Mouse (Mus musculus) heart, embryonic 10.5 days (tissue): ENCODE data around the gene Gm20388. TPM values are rescaled to one million over a fixed set of nuclear protein-coding genes. Genes with fewer than 3 reads are reported as not detected.

Source experiments
- DNase-seq: peaks from one replicate; pipeline ENCODE4 v3.0.0-alpha.2; 2017; ENCODE audit warnings: low spot score
- H3K27ac ChIP-seq: fragments of 300-500 bp; sonication (generic); 2 replicates; pipeline ENCODE4 v1.5.1; 2016; ENCODE audit warnings: mild to moderate bottlenecking
- H3K27me3 ChIP-seq: fragments of 300-500 bp; sonication (generic); 2 replicates; pipeline ENCODE4 v1.6.1; 2016; ENCODE audit warnings: mild to moderate bottlenecking; ENCODE audit not compliant: poor library complexity, insufficient read depth, severe bottlenecking
- H3K36me3 ChIP-seq: fragments of 300-500 bp; sonication (generic); 2 replicates; pipeline ENCODE4 v1.6.1; 2016; ENCODE audit warnings: mild to moderate bottlenecking, moderate library complexity
- H3K4me1 ChIP-seq: fragments of 300-500 bp; sonication (generic); 2 replicates; pipeline ENCODE4 v1.6.1; 2016; ENCODE audit warnings: mild to moderate bottlenecking
- H3K4me3 ChIP-seq: fragments of 300-500 bp; sonication (generic); 2 replicates; pipeline ENCODE4 v1.5.1; 2016; ENCODE audit warnings: mild to moderate bottlenecking, moderate library complexity
- H3K9me3 ChIP-seq: fragments of 300-500 bp; sonication (generic); 2 replicates; pipeline ENCODE4 v1.6.1; 2016; ENCODE audit warnings: mild to moderate bottlenecking, moderate library complexity
- WGBS: fragments of 180-500 bp; shearing (Covaris S2); methylation state at CpG from one replicate; pipeline ENCODE4 v1.1.7; 2016; 5-methylcytosine and 5-hydroxymethylcytosine counted together
- polyA plus RNA-seq: library from polyadenylated mRNA; unstranded; fragments of >200 nt; fragmentation: Nextera tagmentation; extraction: Ambion mirVana; gene quantifications from 2 replicates; pipeline ENCODE4 v1.2.1, GENCODE M21; 2016

Gm20388 gene
- polyA plus RNA-seq, 1 experiment from 2014 or later = 4.5 TPM

DNA sequence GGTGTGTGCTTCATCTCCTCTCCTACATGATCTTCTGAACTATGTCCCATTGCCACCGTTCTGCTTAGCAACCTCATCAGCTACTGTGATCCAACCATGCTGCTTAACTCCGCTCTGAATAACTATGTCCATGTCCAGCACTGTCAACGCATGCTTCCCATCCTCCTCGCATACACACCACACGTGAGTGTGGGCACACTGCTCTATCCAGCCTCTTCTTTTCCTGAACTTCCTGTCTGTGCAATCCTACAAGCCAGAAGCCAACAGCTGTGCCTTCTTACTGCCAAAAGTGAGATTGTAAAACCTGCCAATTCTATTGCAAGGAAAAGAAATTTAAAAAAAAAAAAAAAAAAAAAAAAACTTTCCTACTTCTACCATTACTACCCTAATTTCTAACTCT, 3071.0 kb downstream of the Gm20388 start:
- Histone ChIP-seq H3K27ac (no peak overlapping the region), H3K4me3 (no peak overlapping the region), H3K9me3 (no peaks in the 10 kb centered on the region), H3K36me3 (no peaks in the 10 kb centered on the region), H3K4me1 (peaks cover 41% of the 10 kb centered on the region), H3K27me3 (no peaks in the 10 kb centered on the region)
- no peak for DNase-seq
- 84% methylated on average over 5 of the region's 5 CpGs for WGBS

DNA sequence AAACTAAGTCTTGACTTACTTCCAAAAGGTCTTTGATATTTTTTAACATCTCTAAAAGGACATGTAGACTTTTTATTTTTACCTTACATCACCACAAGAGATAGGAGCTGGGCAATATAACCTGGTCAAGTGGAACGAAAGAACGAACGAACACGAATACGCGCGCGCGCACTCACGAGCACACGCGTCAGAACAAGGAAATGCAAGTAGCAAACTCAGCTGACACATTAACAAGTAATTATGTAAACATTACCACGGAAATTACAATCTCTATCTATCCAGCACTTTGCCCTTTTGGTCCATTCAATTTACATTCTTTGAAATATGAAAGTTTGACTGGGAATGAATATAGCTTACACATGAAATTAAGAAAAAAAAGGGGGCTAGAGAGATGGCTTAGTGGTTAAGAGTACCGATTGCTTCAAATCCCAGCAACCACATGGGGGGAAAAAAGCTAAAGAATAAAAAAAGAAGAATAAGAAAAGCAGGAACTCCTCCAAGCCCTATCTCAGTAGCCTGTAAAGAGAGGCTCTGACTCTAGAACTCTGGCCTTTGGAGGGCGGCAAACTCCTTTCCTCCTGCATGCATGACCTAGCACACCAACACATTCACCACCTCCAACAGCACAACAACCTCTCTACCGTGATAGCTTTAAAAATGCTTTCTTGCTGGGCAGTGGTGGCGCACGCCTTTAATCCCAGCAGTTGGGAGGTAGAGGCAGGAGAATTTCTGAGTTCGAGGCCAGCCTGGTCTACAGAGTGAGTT, 3072.7 kb downstream of the Gm20388 start:
- Histone ChIP-seq H3K4me3 (no peak overlapping the region), H3K9me3 (no peaks in the 10 kb centered on the region), H3K27me3 (no peaks in the 10 kb centered on the region), H3K4me1 (peaks cover 56% of the 10 kb centered on the region), H3K36me3 (no peaks in the 10 kb centered on the region), H3K27ac (no peak overlapping the region)
- DNase-seq = no peak
- WGBS = 90% methylated on average over 19 of the region's 19 CpGs

DNA sequence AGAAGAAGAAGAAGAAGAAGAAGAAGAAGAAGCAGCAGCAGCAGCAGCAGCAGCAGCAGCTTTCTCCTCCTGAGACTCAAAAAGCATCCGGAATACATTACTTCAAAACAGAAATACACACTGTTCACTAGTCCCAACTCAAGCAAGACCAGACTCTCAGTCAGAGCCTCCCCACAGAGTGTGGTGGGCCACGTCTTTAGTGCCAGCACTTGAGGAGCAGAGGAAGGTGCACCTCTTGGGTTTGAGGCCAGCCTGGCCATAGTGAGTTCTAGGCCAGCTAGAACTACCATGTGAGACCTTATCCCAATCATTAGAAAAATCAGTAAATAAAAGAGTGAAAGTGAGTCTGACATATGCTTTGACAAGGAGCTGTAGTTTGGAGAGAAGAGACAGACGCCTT, 3073.5 kb downstream of the Gm20388 start:
- no peak overlapping the region for H3K4me3 ChIP-seq
- no peak for DNase-seq
- H3K27ac ChIP-seq = no peak overlapping the region
- H3K4me1 ChIP-seq = peaks cover 52% of the 10 kb centered on the region
- H3K27me3 ChIP-seq = no peaks in the 10 kb centered on the region
- H3K36me3 ChIP-seq = no peaks in the 10 kb centered on the region
- 89% methylated on average over 3 of the region's 3 CpGs for WGBS
- H3K9me3 ChIP-seq = no peaks in the 10 kb centered on the region

GRCm38 (mm10) chr8:122986501-122987184, 3076.0 kb downstream of the Gm20388 start:
- no peak for DNase-seq
- Histone ChIP-seq H3K4me3 (no peak overlapping the region), H3K27ac (no peak overlapping the region), H3K9me3 (no peaks in the 10 kb centered on the region), H3K4me1 (peaks cover 44% of the 10 kb centered on the region), H3K27me3 (no peaks in the 10 kb centered on the region), H3K36me3 (no peaks in the 10 kb centered on the region)
- WGBS = 85% methylated on average over 8 of the region's 8 CpGs

DNA sequence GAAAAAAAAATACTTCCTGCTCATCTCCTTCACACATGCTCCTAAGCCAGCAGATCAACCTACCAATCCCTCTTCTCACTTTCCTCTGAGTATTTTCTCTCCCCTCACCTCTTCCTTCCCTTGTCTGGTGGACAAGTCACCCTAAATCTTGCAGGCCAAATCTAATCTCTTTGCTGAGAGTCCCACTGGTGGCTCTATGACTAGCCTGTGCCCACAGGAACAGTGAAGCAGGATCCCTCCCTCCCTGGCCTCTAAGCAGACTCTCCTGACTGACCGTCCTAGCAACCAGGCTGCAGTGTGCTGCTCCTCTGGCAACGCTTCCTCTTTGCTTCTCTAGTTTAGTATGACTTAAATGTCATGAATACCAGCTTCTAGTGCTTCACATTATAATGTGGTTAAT, 3076.6 kb downstream of the Gm20388 start:
- Histone ChIP-seq H3K4me1 (peaks cover 51% of the 10 kb centered on the region), H3K27ac (no peak overlapping the region), H3K4me3 (no peak overlapping the region), H3K36me3 (no peaks in the 10 kb centered on the region), H3K9me3 (no peaks in the 10 kb centered on the region), H3K27me3 (no peaks in the 10 kb centered on the region)
- 40% methylated on average over 2 of the region's 2 CpGs for WGBS
- no peak for DNase-seq

DNA sequence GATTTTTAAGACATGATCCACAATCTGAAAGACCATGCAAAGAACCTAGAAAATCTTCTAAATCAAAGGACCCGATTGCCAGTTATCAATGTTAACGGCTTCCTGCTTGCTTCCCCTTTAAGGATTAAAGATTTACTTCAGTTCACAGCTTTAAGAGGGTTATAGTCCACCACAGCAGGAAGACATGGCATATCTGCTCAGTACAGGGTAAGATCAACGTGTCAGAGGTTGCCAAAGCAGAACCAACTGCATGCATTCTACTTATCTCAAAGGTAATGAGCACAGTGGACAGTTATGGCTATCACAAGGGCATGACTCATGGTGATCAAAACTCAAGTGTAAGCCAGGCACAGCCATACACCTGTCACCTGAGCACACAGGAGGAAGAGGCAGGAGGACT, 3078.3 kb downstream of the Gm20388 start:
- Histone ChIP-seq H3K4me1 (peaks cover 64% of the 10 kb centered on the region), H3K27me3 (no peaks in the 10 kb centered on the region), H3K9me3 (no peaks in the 10 kb centered on the region), H3K36me3 (no peaks in the 10 kb centered on the region), H3K27ac (no peak overlapping the region), H3K4me3 (no peak overlapping the region)
- DNase-seq = no peak
- WGBS = 78% methylated on average over 3 of the region's 3 CpGs

- Histone ChIP-seq H3K4me1 (peaks cover 68% of the 10 kb centered on the region), H3K4me3 (no peak overlapping the region), H3K9me3 (no peaks in the 10 kb centered on the region), H3K27me3 (no peaks in the 10 kb centered on the region), H3K27ac (no peak overlapping the region), H3K36me3 (no peaks in the 10 kb centered on the region)
- 67% methylated on average over 2 of the region's 2 CpGs for WGBS
- DNase-seq = no peak
Observed at GRCm38 (mm10) chr8:122989976-122990375, 3079.3 kb downstream of the Gm20388 start.

DNA sequence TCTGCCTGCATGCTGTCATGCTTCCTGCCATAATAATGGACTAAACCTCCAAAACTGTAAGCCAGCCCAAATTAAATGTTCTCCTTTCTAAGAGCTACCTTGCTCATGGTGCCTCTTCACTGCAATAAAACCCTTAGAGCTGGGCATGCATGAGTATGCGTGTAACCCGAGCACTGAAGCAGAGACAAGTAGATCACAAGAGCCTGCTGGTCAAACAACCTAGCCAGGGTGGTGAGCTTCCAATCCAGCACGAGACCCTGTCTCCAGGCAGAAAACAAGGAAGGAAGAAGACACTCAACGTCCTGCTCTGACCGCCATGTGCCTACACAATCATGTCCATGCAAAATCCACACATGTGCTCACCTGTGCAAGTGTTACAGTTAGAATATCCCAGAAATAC, 3080.7 kb downstream of the Gm20388 start:
- WGBS = 80% methylated on average over 5 of the region's 5 CpGs
- Histone ChIP-seq H3K4me3 (no peak overlapping the region), H3K4me1 (peaks cover 56% of the 10 kb centered on the region), H3K36me3 (no peaks in the 10 kb centered on the region), H3K9me3 (no peaks in the 10 kb centered on the region), H3K27ac (no peak overlapping the region), H3K27me3 (no peaks in the 10 kb centered on the region)
- DNase-seq = no peak

DNA sequence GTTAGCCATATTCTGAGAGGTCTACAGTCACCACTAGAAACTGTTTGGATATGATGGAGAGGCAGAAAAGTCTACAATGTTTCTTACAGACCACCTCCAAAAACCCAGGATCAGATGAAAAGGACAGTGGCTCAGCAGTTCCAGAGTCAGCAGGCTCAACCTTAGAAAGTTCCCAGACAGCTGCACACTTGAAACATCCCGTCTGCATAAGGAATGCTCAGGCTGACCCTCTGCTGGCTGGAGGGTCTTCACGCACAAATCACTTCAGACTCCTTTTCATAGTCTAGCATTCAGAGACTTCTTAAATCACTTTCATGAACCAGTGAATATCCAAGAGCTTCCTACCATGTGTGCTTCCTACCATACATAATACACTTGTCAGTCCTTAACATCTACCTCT, 3081.7 kb downstream of the Gm20388 start:
- no peak for DNase-seq
- Histone ChIP-seq H3K9me3 (no peaks in the 10 kb centered on the region), H3K4me1 (peaks cover 50% of the 10 kb centered on the region), H3K36me3 (peaks cover 4% of the 10 kb centered on the region; the same call in 1 of the 2 replicates), H3K27ac (no peak overlapping the region), H3K27me3 (no peaks in the 10 kb centered on the region), H3K4me3 (no peak overlapping the region)
- WGBS = 57% methylated on average over 2 of the region's 2 CpGs

- WGBS = 81% methylated on average over 3 of the region's 3 CpGs
- Histone ChIP-seq H3K9me3 (no peaks in the 10 kb centered on the region), H3K4me1 (peaks cover 42% of the 10 kb centered on the region), H3K27ac (no peak overlapping the region), H3K4me3 (no peak overlapping the region), H3K27me3 (no peaks in the 10 kb centered on the region), H3K36me3 (peaks cover 4% of the 10 kb centered on the region; the same call in 1 of the 2 replicates)
- no peak for DNase-seq
Observed at GRCm38 (mm10) chr8:122993031-122993430, 3082.4 kb downstream of the Gm20388 start.

DNA sequence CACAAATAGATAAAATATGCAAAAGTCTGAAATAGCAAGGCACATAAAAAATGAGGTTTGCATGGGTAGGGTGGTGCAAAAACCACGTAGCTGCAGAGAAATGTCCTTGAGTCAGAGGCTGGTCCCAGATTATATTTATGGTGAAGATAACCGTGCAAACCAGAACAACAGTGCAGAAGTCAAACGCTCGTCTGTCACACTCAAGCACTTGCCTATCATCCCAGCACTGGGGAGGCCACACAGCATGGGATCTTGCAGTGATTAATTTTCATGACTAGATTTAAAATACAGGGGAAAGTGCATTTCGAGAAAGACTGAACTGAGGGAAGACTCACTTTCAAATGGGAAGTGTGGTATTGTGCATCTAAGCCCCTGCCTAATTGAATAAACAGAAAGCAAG, 3083.1 kb downstream of the Gm20388 start:
- H3K27ac ChIP-seq = no peak overlapping the region
- H3K36me3 ChIP-seq = peaks cover 4% of the 10 kb centered on the region; the same call in 1 of the 2 replicates
- no peaks in the 10 kb centered on the region for H3K9me3 ChIP-seq
- peaks cover 39% of the 10 kb centered on the region for H3K4me1 ChIP-seq
- H3K4me3 ChIP-seq = no peak overlapping the region
- no peak for DNase-seq
- 42% methylated on average over 5 of the region's 5 CpGs for WGBS
- no peaks in the 10 kb centered on the region for H3K27me3 ChIP-seq

GRCm38 (mm10) chr8:122997963-122998362, 3087.3 kb downstream of the Gm20388 start:
- no peak overlapping the region for H3K27ac ChIP-seq
- WGBS = 76% methylated on average over 4 of the region's 4 CpGs

GRCm38 (mm10) chr8:123000311-123000710, 3089.7 kb downstream of the Gm20388 start:
- Histone ChIP-seq H3K4me3 (no peak overlapping the region), H3K9me3 (no peaks in the 10 kb centered on the region), H3K36me3 (peaks cover 4% of the 10 kb centered on the region; the same call in 1 of the 2 replicates), H3K27me3 (no peaks in the 10 kb centered on the region), H3K4me1 (peaks cover 29% of the 10 kb centered on the region), H3K27ac (no peak overlapping the region)
- DNase-seq = no peak
- WGBS = 79% methylated on average over 2 of the region's 2 CpGs

More at GRCm38 (mm10) chr8:122997963-122998362, 3087.3 kb downstream of the Gm20388 start:
- H3K36me3 ChIP-seq = peaks cover 4% of the 10 kb centered on the region; the same call in 1 of the 2 replicates
- DNase-seq = no peak
- H3K4me1 ChIP-seq = peaks cover 24% of the 10 kb centered on the region
- no peaks in the 10 kb centered on the region for H3K27me3 ChIP-seq
- no peak overlapping the region for H3K4me3 ChIP-seq
- H3K9me3 ChIP-seq = no peaks in the 10 kb centered on the region
